Mouse (Mus musculus) erythroblast, embryonic 14.5 days (primary cell): Measurements from ENCODE around the gene Ocel1. TPM values are rescaled to one million over a fixed set of nuclear protein-coding genes. Genes with fewer than 3 reads are reported as not detected.

Experiments used
- H3K27me3 ChIP-seq: 2 replicates; pipeline ENCODE4 v1.6.1; 2012; ENCODE audit warnings: inconsistent platforms; ENCODE audit not compliant: control insufficient read depth
- H3K36me3 ChIP-seq: 2 replicates; pipeline ENCODE4 v1.6.1; 2012; ENCODE audit warnings: mild to moderate bottlenecking, inconsistent platforms; ENCODE audit not compliant: control insufficient read depth
- H3K4me1 ChIP-seq: 2 replicates; pipeline ENCODE4 v1.6.1; 2012; ENCODE audit warnings: inconsistent platforms; ENCODE audit not compliant: control insufficient read depth
- H3K4me3 ChIP-seq: replicated peaks from 2 replicates; pipeline ENCODE3; 2012; ENCODE audit warnings: moderate library complexity, mild to moderate bottlenecking, inconsistent platforms
- H3K9me3 ChIP-seq: 2 replicates; pipeline ENCODE4 v1.6.1; 2012; ENCODE audit warnings: low read length, inconsistent platforms, mixed read lengths; ENCODE audit not compliant: control insufficient read depth
- GATA1 ChIP-seq: IDR thresholded peaks from 2 replicates; pipeline ENCODE4 v1.6.1; 2012; ENCODE audit warnings: low read length, inconsistent platforms, mixed read lengths
- TAL1 ChIP-seq: IDR thresholded peaks from 3 replicates; pipeline ENCODE4 v1.6.1; 2012; ENCODE audit warnings: low read length, inconsistent platforms, mixed read lengths
- polyA plus RNA-seq: library from polyadenylated mRNA; stranded (reverse); fragments of >175 nt; gene quantifications from 2 replicates; pipeline ENCODE4 v1.2.3, GENCODE M21; 2012

The Ocel1 gene
- polyA plus RNA-seq, 1 experiment: 7.5 TPM

DNA sequence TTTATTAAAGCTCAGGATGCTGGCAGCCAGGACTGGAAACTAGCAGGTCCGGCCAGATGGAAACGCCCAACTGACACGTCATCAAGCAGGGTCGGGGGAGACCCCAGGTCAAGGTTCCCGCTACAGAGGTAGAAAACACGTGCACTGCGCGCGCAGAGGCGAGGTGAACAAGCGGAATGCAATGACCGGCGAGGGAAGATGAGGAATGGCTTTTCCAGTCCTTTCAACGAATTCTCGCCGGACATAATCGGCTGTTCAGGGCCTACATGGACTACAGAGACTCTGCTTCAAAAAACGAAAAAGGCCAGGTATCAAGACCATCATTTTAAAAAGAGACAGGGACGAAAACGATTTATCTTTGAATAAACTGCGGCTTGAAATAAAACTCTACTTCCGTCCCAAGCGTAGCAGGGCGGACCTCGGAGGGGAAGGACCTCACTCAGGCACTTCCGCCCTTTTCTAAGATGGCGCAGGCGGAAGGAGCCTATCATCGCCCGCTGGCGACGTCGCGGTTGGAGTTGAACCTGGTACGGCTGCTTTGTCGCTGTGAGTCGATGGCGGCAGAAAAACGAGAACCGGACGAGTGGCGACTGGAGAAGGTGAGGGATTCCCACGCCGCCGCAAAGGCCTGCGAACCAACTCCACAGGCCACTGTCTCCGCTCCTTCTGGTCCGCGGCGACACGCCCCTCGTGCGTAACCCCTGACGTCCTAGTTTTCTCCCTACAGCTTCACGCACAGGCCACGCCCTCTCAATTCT is 4.1 kb upstream of the Ocel1 start, which contains the start of gene Use1:
TSS of gene Use1 (plus strand) at position 78 of the 758 bp plus-strand sequence.
- H3K27me3 ChIP-seq: no peaks in the 10 kb centered on the region
- peak within 1 kb of the TSS; percentile 68 for H3K4me3 ChIP-seq
- H3K4me1 ChIP-seq: peaks cover 42% of the 10 kb centered on the region
- H3K36me3 ChIP-seq: peaks cover 23% of the 10 kb centered on the region
- TF ChIP-seq GATA1 (no peak), TAL1 (no peak)
- no peaks in the 10 kb centered on the region for H3K9me3 ChIP-seq

DNA sequence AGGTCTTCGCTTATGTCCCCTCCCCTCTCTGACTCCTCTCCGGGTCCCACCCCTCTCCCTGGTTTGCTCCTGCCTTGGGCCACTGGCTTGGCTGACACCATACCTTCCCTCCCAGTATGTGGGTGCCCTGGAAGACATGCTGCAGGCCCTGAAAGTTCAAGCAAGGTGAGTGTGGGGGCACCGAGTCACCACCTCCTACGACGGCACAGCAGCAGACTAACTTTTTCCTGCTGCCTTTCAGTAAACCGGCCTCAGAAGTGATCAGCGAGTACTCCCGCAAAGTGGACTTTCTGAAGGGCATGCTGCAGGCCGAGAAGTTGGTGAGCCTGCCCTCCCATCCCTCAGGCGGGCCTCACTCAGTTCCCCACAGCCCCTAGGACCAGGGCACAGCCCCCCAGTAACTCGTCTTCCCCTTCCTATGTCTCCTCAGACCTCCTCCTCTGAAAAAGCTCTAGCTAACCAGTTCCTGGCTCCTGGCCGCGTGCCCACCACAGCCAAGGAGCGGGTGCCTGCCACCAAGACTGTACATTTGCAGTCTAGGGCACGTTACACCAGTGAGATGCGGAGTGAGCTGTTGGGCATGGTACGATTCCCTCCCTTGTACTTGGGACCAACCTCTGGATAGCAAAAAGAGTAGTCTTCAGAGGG is 3.4 kb upstream of the Ocel1 start:
- H3K27me3 ChIP-seq: no peaks in the 10 kb centered on the region
- H3K4me1 ChIP-seq: peaks cover 48% of the 10 kb centered on the region
- no peak for TF ChIP-seq TAL1
- H3K4me3 ChIP-seq: peak overlapping the region; percentile 68
- peaks cover 27% of the 10 kb centered on the region for H3K36me3 ChIP-seq
- no peaks in the 10 kb centered on the region for H3K9me3 ChIP-seq

DNA sequence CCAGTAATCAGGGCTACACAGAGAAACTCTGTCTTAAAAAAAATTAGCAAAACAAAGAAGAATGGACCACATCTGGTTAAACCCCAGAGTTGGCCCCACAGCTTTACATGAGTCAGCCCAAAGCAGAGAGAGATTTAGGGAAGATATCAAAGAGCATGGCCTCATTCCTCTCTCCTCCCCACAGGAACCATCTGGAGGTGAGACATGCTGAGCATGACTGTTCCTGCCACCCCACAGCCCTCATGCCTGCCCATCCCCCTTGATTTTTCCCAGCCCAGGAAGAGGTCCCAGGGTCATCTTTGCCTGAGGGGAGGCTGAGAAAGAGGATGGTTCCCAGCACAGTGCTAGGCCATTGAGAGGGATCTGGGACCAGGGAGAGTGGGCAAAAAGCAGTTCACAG is 2.7 kb upstream of the Ocel1 start:
- TF ChIP-seq GATA1 (no peak), TAL1 (no peak)
- peaks cover 34% of the 10 kb centered on the region for H3K36me3 ChIP-seq
- peaks cover 50% of the 10 kb centered on the region for H3K4me1 ChIP-seq
- no peak overlapping the region for H3K4me3 ChIP-seq
- no peaks in the 10 kb centered on the region for H3K27me3 ChIP-seq
- H3K9me3 ChIP-seq: no peaks in the 10 kb centered on the region

DNA sequence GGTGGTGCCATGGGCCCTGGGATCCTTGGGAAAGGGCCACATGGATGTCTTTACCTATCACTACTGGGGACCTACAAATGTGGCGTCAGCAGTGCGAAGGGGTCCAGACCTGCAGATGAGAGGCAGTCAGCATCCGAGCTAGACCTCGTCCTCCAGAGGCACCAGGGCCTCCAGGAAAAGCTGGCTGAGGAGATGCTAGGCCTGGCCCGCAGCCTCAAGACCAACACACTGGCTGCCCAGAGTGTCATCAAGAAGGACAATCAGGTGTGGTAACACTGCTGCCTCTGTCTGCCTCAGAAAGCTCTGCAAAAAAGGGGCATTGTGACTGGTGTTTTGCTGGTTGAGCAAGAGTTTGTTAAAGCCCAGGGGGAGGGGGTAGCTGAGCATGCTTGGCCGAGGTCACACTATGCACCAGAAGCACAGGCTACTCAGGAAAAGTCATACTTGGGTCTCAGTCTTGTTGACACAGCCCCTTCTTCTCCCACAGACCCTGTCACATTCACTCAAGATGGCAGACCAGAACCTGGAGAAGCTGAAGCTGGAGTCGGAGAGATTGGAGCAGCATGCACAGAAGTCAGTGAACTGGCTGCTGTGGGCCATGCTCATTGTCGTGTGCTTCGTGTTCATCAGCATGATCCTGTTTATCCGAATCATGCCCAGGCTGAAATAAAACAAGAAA is 1.9 kb upstream of the Ocel1 start:
- TF ChIP-seq TAL1 (no peak), GATA1 (no peak)
- H3K4me3 ChIP-seq: no peak overlapping the region
- no peaks in the 10 kb centered on the region for H3K27me3 ChIP-seq
- peaks cover 39% of the 10 kb centered on the region for H3K36me3 ChIP-seq
- H3K9me3 ChIP-seq: no peaks in the 10 kb centered on the region
- peaks cover 50% of the 10 kb centered on the region for H3K4me1 ChIP-seq

DNA sequence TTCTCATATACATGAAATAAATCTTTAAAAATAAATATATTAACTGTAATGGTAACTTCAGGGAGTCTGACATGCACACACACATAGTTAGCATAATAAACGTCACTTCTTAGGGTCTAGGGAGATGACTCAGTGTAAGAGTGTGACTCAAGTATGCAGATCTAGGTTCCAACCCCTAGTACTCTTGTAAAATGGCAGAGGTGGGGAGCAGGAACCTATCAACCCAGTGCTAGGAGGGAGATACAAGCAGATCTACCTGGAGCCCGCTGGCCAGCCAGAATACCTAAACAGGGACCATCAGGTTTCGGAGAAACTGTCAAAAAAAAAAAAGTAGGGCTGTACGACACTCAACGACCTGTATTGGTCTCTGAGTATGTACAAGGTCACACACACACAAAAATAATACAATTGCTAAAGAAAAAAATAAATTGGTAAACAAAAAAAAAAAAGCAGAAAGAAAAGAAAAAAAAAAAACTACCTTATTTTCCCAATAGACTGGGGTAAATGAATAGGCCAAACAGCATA is 325 bp upstream of the Ocel1 start:
- TF ChIP-seq TAL1: no peak
- no peak for TF ChIP-seq GATA1
- peaks cover 63% of the 10 kb centered on the region for H3K4me1 ChIP-seq
- peaks cover 6% of the 10 kb centered on the region for H3K27me3 ChIP-seq
- peaks cover 52% of the 10 kb centered on the region for H3K36me3 ChIP-seq
- H3K4me3 ChIP-seq: peak overlapping the region; percentile 77
- no peaks in the 10 kb centered on the region; the same call in 1 of the 2 replicates for H3K9me3 ChIP-seq

DNA sequence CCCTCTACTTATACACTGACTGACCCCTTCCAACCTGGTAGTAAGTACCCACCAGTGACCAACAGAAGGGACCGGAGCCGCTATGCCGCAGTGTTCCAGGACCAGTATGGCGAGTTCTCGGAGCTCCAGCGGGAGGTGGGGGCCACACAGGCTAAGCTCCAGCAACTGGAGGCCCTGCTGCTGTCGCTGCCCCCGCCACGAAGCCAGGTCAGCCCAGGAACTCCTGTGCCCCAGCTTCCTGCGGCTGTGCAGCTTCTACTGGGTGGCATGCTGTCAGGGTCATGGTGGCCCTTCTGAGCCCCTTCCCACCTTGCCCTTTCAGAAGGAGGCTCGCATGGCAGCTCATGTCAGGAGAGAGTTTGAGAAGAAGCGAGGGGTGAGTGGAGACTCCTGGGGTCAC is 1.3 kb downstream of the Ocel1 start:
- Histone ChIP-seq H3K4me3 (no peak overlapping the region), H3K36me3 (peaks cover 63% of the 10 kb centered on the region), H3K27me3 (peaks cover 22% of the 10 kb centered on the region), H3K4me1 (peaks cover 61% of the 10 kb centered on the region), H3K9me3 (no peaks in the 10 kb centered on the region; the same call in 1 of the 2 replicates)
- no peak for TF ChIP-seq TAL1
- no peak for TF ChIP-seq GATA1

DNA sequence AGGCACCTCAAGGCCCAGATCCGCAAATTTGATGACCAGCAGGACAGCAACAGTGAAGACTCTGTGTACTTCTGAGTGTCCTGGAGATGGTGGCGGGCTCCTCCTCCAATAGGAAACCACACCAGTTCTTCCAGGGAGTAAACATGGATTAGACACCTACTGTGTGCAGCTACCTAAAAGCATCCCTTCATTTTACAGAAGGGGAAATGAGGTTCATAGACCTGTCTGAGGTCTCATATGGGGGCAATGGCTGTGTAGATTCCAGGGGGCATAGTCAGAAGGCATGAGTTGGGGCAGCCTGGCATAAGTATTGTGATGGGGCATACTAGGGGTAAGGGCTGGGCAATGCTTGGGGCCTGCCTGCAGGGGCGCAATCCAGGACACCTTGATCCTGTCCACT is 1.9 kb downstream of the Ocel1 start:
- H3K27me3 ChIP-seq: peaks cover 27% of the 10 kb centered on the region
- no peaks in the 10 kb centered on the region; the same call in 1 of the 2 replicates for H3K9me3 ChIP-seq
- H3K36me3 ChIP-seq: peaks cover 62% of the 10 kb centered on the region
- TF ChIP-seq GATA1 (no peak), TAL1 (no peak)
- peaks cover 55% of the 10 kb centered on the region for H3K4me1 ChIP-seq
- H3K4me3 ChIP-seq: no peak overlapping the region

DNA sequence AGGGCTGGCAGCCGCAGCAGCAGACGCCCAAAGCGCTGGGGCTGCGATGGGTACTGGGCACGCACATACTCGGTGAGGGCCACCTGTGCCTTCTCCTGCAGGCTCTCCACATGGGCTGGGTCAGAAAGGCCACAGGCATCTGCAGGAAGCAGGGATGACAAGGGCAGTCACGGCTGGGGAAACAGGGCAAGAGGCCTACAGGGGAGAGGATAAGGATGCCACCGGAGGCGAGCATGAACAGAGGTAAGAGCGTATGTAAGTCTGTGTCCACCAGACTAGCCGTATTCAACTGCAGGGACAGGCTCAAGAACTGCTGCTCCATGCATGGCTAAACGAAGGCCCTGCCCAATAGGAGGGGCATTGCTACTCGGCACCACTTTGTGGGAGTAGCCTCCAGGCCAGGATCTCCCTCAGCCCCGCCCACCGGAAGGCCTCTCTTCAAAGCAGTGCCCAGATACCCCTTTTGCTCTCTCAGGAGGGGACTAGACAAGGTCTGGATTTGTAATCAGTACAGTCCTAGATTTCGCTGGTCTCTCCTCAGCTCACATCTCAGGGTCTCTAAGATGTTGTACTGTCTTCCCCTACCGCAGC is 3.6 kb downstream of the Ocel1 start:
- Histone ChIP-seq H3K9me3 (no peaks in the 10 kb centered on the region; the same call in 1 of the 2 replicates), H3K4me1 (peaks cover 43% of the 10 kb centered on the region), H3K27me3 (peaks cover 43% of the 10 kb centered on the region), H3K36me3 (peaks cover 47% of the 10 kb centered on the region), H3K4me3 (no peak overlapping the region)
- TF ChIP-seq TAL1 (no peak), GATA1 (no peak)
